Mouse (Mus musculus) embryonic facial prominence, embryonic 10.5 days (tissue): ENCODE data around the gene Bmp8a. TPM values are rescaled to one million over a fixed set of nuclear protein-coding genes. Genes with fewer than 3 reads are reported as not detected.

Source experiments
- DNase-seq: peaks from one replicate; pipeline ENCODE4 v3.0.0-alpha.2; 2017; ENCODE audit warnings: low spot score
- H3K27ac ChIP-seq: fragments of 300-500 bp; sonication (generic); replicated peaks from 2 replicates; pipeline ENCODE4 v1.5.1; 2016; ENCODE audit warnings: mild to moderate bottlenecking
- H3K27me3 ChIP-seq: fragments of 300-500 bp; sonication (generic); replicated peaks from 2 replicates; pipeline ENCODE4 v1.6.1; 2016; ENCODE audit warnings: low read depth, mild to moderate bottlenecking; ENCODE audit not compliant: poor library complexity, severe bottlenecking
- H3K36me3 ChIP-seq: fragments of 300-500 bp; sonication (generic); replicated peaks from 2 replicates; pipeline ENCODE4 v1.6.1; 2016; ENCODE audit warnings: mild to moderate bottlenecking, moderate library complexity
- H3K4me1 ChIP-seq: fragments of 300-500 bp; sonication (generic); 2 replicates; pipeline ENCODE4 v1.6.1; 2016
- H3K4me3 ChIP-seq: fragments of 300-500 bp; sonication (generic); 2 replicates; pipeline ENCODE4 v1.5.1; 2016; ENCODE audit warnings: mild to moderate bottlenecking, moderate library complexity
- H3K9me3 ChIP-seq: fragments of 300-500 bp; sonication (generic); 2 replicates; pipeline ENCODE4 v1.6.1; 2016; ENCODE audit warnings: mild to moderate bottlenecking
- WGBS: fragments of 180-500 bp; shearing (Covaris S2); methylation state at CpG from one replicate; pipeline ENCODE4 v1.1.7; 2016; 5-methylcytosine and 5-hydroxymethylcytosine counted together
- polyA plus RNA-seq: library from polyadenylated mRNA; unstranded; fragments of >200 nt; fragmentation: Nextera tagmentation; extraction: Ambion mirVana; gene quantifications from 2 replicates; pipeline ENCODE4 v1.2.1, GENCODE M21; 2016

Bmp8a gene
- 0.14 TPM in 1 of 2 replicates, not detected in the other for polyA plus RNA-seq

GRCm38 (mm10) chr4:123342642-123343470 lies at the start of gene Bmp8a:
Bmp8a (minus strand) TSS chr4:123343252.
- Histone ChIP-seq H3K27ac (no peak within 1 kb of the TSS), H3K4me1 (peaks cover 17% of the 10 kb centered on the region), H3K9me3 (no peaks in the 10 kb centered on the region), H3K4me3 (peak within 1 kb of the TSS; percentile 66), H3K27me3 (peaks cover 70% of the 10 kb centered on the region), H3K36me3 (peaks cover 7% of the 10 kb centered on the region; the same call in 1 of the 2 replicates)
- peak; percentile 89 for DNase-seq
- under 1% methylated on average over 65 of the region's 65 CpGs for WGBS

- no peaks in the 10 kb centered on the region for H3K9me3 ChIP-seq
- 95% methylated on average over 1 of the region's 1 CpGs for WGBS
- H3K27ac ChIP-seq: no peak overlapping the region
- peak; percentile 32 for DNase-seq
- H3K4me3 ChIP-seq: no peak overlapping the region
- no peaks in the 10 kb centered on the region for H3K4me1 ChIP-seq
- H3K36me3 ChIP-seq: peaks cover 99% of the 10 kb centered on the region
- H3K27me3 ChIP-seq: no peaks in the 10 kb centered on the region
These were observed 49.1 kb upstream of the Bmp8a start for GRCm38 (mm10) chr4:123392187-123392586.

GRCm38 (mm10) chr4:123385028-123385427 lies 42.0 kb upstream of the Bmp8a start:
- WGBS: 86% methylated on average over 1 of the region's 1 CpGs
- H3K36me3 ChIP-seq: peaks cover 100% of the 10 kb centered on the region
- no peak overlapping the region for H3K4me3 ChIP-seq
- no peak overlapping the region for H3K27ac ChIP-seq
- no peaks in the 10 kb centered on the region for H3K9me3 ChIP-seq
- no peaks in the 10 kb centered on the region for H3K27me3 ChIP-seq
- no peaks in the 10 kb centered on the region for H3K4me1 ChIP-seq
- DNase-seq: no peak

- H3K27ac ChIP-seq: no peak overlapping the region
- H3K4me1 ChIP-seq: no peaks in the 10 kb centered on the region
- H3K36me3 ChIP-seq: peaks cover 99% of the 10 kb centered on the region
- DNase-seq: no peak
- WGBS: 92% methylated on average over 7 of the region's 7 CpGs
- no peaks in the 10 kb centered on the region for H3K27me3 ChIP-seq
- no peaks in the 10 kb centered on the region for H3K9me3 ChIP-seq
- no peak overlapping the region for H3K4me3 ChIP-seq
These were observed 40.1 kb upstream of the Bmp8a start for GRCm38 (mm10) chr4:123383173-123383572.

GRCm38 (mm10) chr4:123382051-123382450 lies 39.0 kb upstream of the Bmp8a start:
- no peak overlapping the region for H3K27ac ChIP-seq
- H3K4me1 ChIP-seq: no peaks in the 10 kb centered on the region
- DNase-seq: no peak
- no peak overlapping the region for H3K4me3 ChIP-seq
- WGBS: 94% methylated on average over 4 of the region's 4 CpGs
- H3K36me3 ChIP-seq: peaks cover 99% of the 10 kb centered on the region
- no peaks in the 10 kb centered on the region for H3K27me3 ChIP-seq
- no peaks in the 10 kb centered on the region for H3K9me3 ChIP-seq

GRCm38 (mm10) chr4:123381598-123381997 lies 38.5 kb upstream of the Bmp8a start:
- H3K4me1 ChIP-seq: no peaks in the 10 kb centered on the region
- WGBS: 90% methylated on average over 11 of the region's 11 CpGs
- no peaks in the 10 kb centered on the region for H3K9me3 ChIP-seq
- H3K36me3 ChIP-seq: peaks cover 99% of the 10 kb centered on the region
- H3K4me3 ChIP-seq: no peak overlapping the region
- no peak for DNase-seq
- no peaks in the 10 kb centered on the region for H3K27me3 ChIP-seq
- H3K27ac ChIP-seq: no peak overlapping the region

- Histone ChIP-seq H3K9me3 (no peaks in the 10 kb centered on the region), H3K27me3 (no peaks in the 10 kb centered on the region), H3K36me3 (peaks cover 99% of the 10 kb centered on the region), H3K4me1 (no peaks in the 10 kb centered on the region), H3K4me3 (no peak overlapping the region), H3K27ac (no peak overlapping the region)
- WGBS: 95% methylated on average over 3 of the region's 3 CpGs
- no peak for DNase-seq
These were observed 33.0 kb upstream of the Bmp8a start for GRCm38 (mm10) chr4:123376031-123376430.

GRCm38 (mm10) chr4:123374316-123375008 lies 31.4 kb upstream of the Bmp8a start:
- H3K27ac ChIP-seq: no peak overlapping the region

GRCm38 (mm10) chr4:123363555-123363954 lies 20.5 kb upstream of the Bmp8a start:
- WGBS: 95% methylated on average over 4 of the region's 4 CpGs
- no peaks in the 10 kb centered on the region for H3K9me3 ChIP-seq
- H3K27me3 ChIP-seq: no peaks in the 10 kb centered on the region
- peaks cover 97% of the 10 kb centered on the region for H3K36me3 ChIP-seq
- no peak for DNase-seq
- no peak overlapping the region for H3K4me3 ChIP-seq
- no peak overlapping the region for H3K27ac ChIP-seq
- H3K4me1 ChIP-seq: no peaks in the 10 kb centered on the region

More at GRCm38 (mm10) chr4:123374316-123375008, 31.4 kb upstream of the Bmp8a start:
- Histone ChIP-seq H3K4me1 (no peaks in the 10 kb centered on the region), H3K27me3 (no peaks in the 10 kb centered on the region), H3K36me3 (peaks cover 100% of the 10 kb centered on the region), H3K9me3 (no peaks in the 10 kb centered on the region), H3K4me3 (no peak overlapping the region)
- 92% methylated on average over 12 of the region's 12 CpGs for WGBS
- no peak for DNase-seq

- Histone ChIP-seq H3K9me3 (no peaks in the 10 kb centered on the region), H3K36me3 (peaks cover 97% of the 10 kb centered on the region), H3K4me3 (no peak overlapping the region), H3K4me1 (no peaks in the 10 kb centered on the region), H3K27ac (no peak overlapping the region), H3K27me3 (no peaks in the 10 kb centered on the region)
- 95% methylated on average over 12 of the region's 12 CpGs for WGBS
- DNase-seq: no peak
These were observed 17.7 kb upstream of the Bmp8a start for GRCm38 (mm10) chr4:123360771-123361170.

GRCm38 (mm10) chr4:123358613-123359012 lies 15.6 kb upstream of the Bmp8a start:
- H3K27ac ChIP-seq: no peak overlapping the region
- H3K36me3 ChIP-seq: peaks cover 97% of the 10 kb centered on the region
- 92% methylated on average over 7 of the region's 7 CpGs for WGBS
- no peaks in the 10 kb centered on the region for H3K4me1 ChIP-seq
- H3K27me3 ChIP-seq: no peaks in the 10 kb centered on the region
- DNase-seq: no peak
- no peak overlapping the region for H3K4me3 ChIP-seq
- no peaks in the 10 kb centered on the region for H3K9me3 ChIP-seq

GRCm38 (mm10) chr4:123355941-123356340 lies 12.9 kb upstream of the Bmp8a start:
- H3K36me3 ChIP-seq: peaks cover 97% of the 10 kb centered on the region
- 93% methylated on average over 8 of the region's 8 CpGs for WGBS
- DNase-seq: no peak

More at GRCm38 (mm10) chr4:123355941-123356340, 12.9 kb upstream of the Bmp8a start:
- Histone ChIP-seq H3K27ac (no peak overlapping the region), H3K4me3 (no peak overlapping the region), H3K27me3 (no peaks in the 10 kb centered on the region), H3K9me3 (no peaks in the 10 kb centered on the region), H3K4me1 (no peaks in the 10 kb centered on the region)
